Mouse (Mus musculus): Measurements from ENCODE around the gene Orc3.

Gene Orc3

GRCm38 (mm10) chr4:34614630-34615094, at the start of gene Orc3, which contains the start of gene Rars2:
TSS of gene Orc3 (minus strand) at chr4:34614944.
TSS of gene Rars2 (plus strand) at chr4:34614957.
- in situ Hi-C loops (cut with MboI, MseI): loop anchor here (5.0 kb wide), 1 partner anchor 47 kb away; no protein-coding TSS in a partner anchor

DNA sequence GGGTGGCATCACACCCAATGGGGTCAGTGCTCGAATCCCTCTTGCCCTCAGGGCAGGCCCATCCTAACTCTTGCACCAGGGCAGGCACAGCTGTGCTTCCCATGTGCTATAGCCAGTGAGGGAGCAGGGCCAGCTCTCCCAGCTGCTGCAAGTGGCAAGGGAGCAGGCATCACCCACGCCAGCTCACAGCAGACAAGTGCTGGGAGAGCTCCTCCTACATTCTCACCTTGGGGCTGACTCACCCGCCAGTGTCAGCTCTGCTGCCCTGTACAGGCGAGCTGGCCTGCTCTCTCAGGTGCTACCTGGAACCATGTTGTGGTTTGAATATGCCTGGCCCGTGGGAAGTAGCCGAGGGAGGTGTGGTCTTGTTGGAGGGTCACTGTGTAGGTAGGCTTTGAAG, 47.2 kb upstream of the Orc3 start:
- in situ Hi-C loops (cut with MboI, MseI): loop anchor here (10.0 kb wide), 1 partner anchor 87 kb away; no protein-coding TSS in a partner anchor

GRCm38 (mm10) chr4:34661514-34661913, 46.8 kb upstream of the Orc3 start:
- in situ Hi-C loops (cut with MboI, MseI): loop anchor here (10.0 kb wide), 1 partner anchor 87 kb away; no protein-coding TSS in a partner anchor

GRCm38 (mm10) chr4:34659012-34659411, 44.3 kb upstream of the Orc3 start:
- in situ Hi-C loops (cut with MboI, MseI): no loop called here

GRCm38 (mm10) chr4:34656101-34656500, 41.4 kb upstream of the Orc3 start:
- in situ Hi-C loops (cut with MboI, MseI): no loop called here

GRCm38 (mm10) chr4:34653179-34653578, 38.4 kb upstream of the Orc3 start:
- in situ Hi-C loops (cut with MboI, MseI): no loop called here

DNA sequence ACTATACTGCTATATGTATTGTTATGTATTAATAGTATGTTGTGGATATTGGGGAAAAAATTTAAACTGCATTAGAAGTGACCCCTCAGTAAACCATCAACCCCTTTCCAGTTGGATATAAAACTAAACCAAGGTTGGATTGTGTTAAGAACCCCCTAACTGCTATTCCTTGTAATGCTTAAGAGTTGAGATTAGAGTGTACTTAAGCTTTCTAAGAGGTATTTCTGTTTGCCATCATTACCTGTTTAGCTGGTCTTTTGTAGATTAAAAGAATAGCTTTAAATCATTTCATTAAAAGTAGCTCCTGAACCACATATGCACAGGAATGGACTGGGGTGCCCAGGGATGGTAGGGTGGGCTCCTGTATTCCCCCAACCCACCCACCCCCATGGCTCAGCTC, 30.0 kb upstream of the Orc3 start:
- in situ Hi-C loops (cut with MboI, MseI): loop anchor here (10.0 kb wide), 1 partner anchor 380 kb away; no protein-coding TSS in a partner anchor

GRCm38 (mm10) chr4:34640731-34641130, 26.0 kb upstream of the Orc3 start:
- in situ Hi-C loops (cut with MboI, MseI): loop anchor here (10.0 kb wide), 1 partner anchor 376 kb away; no protein-coding TSS in a partner anchor

GRCm38 (mm10) chr4:34639745-34640364, 25.1 kb upstream of the Orc3 start:
- in situ Hi-C loops (cut with MboI, MseI): loop anchor here (10.0 kb wide), 1 partner anchor 375 kb away; no protein-coding TSS in a partner anchor

DNA sequence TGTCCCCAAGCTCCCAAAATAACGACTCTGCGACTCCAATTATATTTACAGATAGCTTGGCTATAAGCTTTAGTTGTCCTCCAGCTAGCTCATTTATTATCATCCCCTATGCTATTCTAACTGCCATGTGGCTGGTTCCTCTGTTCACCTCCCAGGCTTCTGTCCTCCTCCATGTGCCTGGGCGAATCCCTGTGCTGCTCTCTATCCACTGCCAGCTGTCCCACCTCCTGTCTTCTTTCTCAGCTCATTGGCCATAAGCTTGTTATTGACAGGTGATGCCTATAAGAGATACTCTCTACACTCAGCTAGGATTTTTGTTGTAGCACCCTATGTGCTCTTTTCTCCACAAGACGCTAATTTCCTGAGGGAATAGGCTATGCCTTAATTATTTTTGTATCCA, 23.1 kb upstream of the Orc3 start:
- in situ Hi-C loops (cut with MboI, MseI): no loop called here

DNA sequence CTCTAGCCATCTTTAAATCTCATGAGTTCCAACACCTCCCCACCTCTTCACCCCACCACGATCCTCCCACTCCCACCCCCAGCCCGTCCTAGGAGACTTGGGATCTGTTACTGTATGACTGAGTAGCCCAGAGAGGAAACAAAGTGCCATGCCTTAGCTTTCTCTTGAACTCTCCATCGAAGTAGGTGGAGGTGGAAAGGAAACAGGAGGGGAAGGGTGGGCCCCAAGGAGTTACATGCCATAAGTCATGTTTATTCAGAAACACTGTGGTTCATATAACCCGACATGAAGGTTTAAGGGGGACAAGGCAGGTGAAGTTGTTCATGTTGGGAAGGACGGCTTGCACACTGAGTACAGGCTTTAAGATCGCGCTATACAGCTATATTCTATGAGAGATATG, 22.6 kb upstream of the Orc3 start:
- in situ Hi-C loops (cut with MboI, MseI): no loop called here

GRCm38 (mm10) chr4:34636036-34636435, 21.3 kb upstream of the Orc3 start:
- in situ Hi-C loops (cut with MboI, MseI): no loop called here

DNA sequence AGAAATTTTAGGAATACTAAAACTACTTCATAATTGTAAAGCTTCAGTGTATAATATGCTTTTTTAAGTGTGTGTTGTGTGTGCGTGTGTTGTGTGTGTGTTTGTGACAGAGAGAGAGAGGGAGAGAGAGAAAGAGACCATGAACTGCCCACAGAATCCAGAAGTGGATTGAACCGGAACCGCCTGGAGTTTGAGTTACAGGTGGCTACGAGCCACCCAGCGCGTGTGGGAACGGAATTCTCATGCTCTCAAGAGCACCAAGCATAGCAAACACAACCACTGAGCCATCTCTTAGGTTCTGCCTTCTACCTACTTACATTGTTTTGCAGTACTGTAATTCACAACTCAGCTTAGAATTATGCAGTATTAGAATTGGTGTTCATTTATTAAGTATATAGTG, 19.4 kb upstream of the Orc3 start:
- in situ Hi-C loops (cut with MboI, MseI): no loop called here

DNA sequence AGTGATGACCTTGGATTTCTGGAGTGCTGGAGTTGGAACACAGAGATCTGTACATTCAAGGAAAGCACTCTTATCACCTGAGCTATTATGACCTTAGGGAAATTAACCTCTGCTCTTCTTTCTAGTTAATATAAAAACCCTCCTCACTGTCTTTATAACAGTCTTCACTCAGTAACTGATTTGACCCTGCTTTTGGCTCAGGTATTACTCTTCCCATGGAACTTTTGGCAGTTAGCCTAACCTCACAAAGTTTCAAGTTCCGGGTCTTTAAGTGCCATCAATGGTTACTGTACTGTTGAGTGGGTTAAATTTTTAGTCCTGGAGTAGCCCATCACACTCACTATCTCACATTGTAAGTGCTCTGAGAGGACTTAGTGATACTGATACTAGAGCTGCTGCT, 15.2 kb upstream of the Orc3 start:
- in situ Hi-C loops (cut with MboI, MseI): no loop called here

DNA sequence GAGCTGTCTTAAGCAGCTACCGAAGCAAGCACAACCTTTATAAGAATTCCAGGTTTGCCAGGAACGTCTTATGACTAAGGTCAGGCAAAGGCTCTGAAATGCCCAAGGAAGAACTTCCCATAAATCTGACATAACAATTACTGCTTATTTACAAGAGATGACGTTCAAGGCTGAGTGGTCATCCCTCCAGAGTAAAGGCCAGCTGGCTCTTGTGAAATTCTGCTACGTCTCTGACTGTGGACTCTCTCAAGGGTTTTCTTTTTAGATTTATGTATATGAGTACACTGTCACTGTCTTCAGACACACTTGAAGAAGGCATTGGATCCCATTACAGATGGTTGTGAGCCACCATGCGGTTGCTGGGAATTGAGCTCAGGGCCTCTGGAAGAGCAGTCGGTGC, 11.7 kb upstream of the Orc3 start:
- in situ Hi-C loops (cut with MboI, MseI): no loop called here

DNA sequence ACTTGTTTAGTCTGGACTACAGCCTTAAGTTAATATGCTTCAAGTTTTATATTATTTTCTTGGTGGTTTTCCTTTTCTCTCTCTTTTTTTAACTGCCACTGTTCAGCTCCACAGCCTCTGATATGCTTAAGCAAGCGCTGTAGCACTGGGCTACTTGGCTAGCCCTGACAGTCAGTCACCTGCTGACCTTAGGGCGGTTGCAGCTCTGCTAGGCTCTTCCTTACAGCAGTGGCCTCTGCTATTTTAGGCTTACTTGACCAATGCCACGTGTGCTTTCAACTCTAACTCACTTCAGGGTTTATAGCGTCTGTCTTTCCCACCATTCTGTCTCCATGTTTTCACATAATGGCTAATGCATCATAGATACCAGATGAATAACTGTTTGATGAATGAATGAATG, 10.8 kb upstream of the Orc3 start:
- in situ Hi-C loops (cut with MboI, MseI): no loop called here

GRCm38 (mm10) chr4:34616146-34616545, 1.4 kb upstream of the Orc3 start:
- in situ Hi-C loops (cut with MboI, MseI): no loop called here

GRCm38 (mm10) chr4:34615303-34615702, 559 bp upstream of the Orc3 start:
- in situ Hi-C loops (cut with MboI, MseI): no loop called here

DNA sequence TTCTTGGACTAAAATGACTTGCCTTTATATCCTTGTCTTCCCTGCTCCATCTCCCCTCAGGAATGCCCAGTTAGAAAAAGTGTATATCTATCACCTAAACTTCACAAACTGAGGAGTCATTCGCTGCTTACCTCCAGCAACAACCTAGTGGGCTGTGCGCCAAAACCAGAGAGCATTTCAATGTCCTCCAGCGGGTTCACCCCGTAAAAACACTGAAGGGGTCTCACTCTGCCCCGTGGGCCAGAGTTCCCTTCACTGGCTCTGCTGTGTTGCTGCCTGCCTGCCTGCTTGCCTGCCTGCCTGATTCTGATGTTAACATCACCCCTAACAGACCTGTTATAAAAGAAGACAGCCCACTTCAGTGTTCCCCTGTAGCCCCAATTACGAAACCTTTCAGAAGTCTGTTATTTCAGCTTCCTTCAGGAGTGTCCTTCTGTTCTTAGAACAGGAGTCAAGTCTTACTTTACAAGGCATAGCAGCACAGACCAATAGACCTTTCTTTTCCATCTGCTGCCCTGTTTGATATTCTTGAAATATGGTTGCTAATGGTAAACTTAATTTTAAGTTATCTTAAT, 1.1 kb downstream of the Orc3 start:
- in situ Hi-C loops (cut with MboI, MseI): loop anchor here (5.0 kb wide), 1 partner anchor 46 kb away; no protein-coding TSS in a partner anchor

DNA sequence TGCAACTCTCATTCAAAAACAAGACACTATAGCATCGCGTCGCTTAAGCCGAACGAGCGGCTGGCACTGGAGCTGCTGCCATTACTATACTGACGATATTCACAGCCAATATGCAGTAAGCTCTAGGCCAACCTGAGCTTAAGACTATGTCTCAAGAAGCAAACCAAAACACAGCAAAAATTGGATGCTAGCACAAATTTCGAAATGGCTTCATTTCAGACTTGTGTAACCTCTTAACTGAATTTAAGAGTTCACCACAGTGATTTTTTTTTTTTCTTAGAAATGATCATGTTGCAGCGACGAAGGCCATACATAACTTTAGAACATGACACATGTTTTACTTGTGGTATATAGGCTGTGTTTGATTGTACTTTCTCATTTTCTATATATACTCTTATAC, 8.1 kb downstream of the Orc3 start:
- in situ Hi-C loops (cut with MboI, MseI): no loop called here

GRCm38 (mm10) chr4:34603123-34603522, 11.6 kb downstream of the Orc3 start:
- in situ Hi-C loops (cut with MboI, MseI): no loop called here

DNA sequence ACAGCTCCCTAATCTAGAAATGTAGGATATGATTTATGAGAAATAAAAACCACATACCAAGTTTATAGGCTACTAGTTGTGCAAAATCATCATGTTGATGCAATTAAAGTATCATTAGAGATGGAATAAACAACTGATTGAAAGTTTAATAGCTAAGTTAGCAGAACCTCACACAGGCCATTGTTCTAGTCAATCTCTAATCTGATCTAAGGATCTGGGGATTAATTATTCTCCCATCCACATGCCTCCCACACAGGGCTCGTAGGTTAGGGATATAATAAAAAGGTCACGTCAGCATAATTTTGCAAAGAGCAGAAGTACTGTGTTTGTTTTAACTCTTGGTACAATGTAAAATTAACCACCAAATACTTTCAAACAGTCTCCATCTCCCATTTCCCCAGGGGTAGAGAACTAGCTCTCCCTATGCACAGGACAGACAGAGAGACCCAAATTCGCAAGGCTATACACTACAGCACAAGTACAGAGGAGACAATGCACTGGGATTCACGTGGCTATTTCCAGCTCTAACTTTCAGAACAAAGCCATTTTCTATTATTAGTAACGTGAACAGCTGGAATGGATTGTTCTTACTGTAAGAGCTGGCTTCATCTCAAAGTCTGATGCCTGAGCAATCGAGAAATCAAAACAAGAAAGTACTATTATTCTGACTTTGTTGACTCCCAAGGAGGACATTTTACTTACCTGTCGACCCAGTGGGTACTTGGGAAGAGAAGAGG, 29.7 kb downstream of the Orc3 start:
- in situ Hi-C loops (cut with MboI, MseI): no loop called here
